Mouse (Mus musculus) lung, postnatal 25 days (tissue): ENCODE measurements at regions not wholly inside any gene's neighbourhood (a gene's known extent, or its start where the extent isn't known, plus 50 kb on each side); places are given as distances from the start of the nearest gene placed in this dataset.
"Not testable (repeated sequence)": the region's sequence is repeated elsewhere in the genome, so short reads cannot be mapped to it uniquely, and the experiment has no call there.

ENCODE experiments used
- DNase-seq: peaks from one replicate; pipeline ENCODE4 v3.0.0; 2022; ENCODE audit warnings: low spot score

GRCm38 (mm10) chr12:21784403-21784802 lies 367.0 kb upstream of the Ywhaq start:
- peak; percentile 16 for DNase-seq

GRCm38 (mm10) chr12:21778717-21779116 lies 361.3 kb upstream of the Ywhaq start:
- not testable (repeated sequence) for DNase-seq

- not testable (repeated sequence) for DNase-seq
These were observed 360.9 kb upstream of the Ywhaq start for GRCm38 (mm10) chr12:21778308-21778707.

GRCm38 (mm10) chr12:21767717-21768116 lies 350.3 kb upstream of the Ywhaq start:
- DNase-seq: not testable (repeated sequence)
